Mouse (Mus musculus): ENCODE measurements around the gene Chrm2.

GRCm38 (mm10) chr6:36387612-36388400 is at the start of gene Chrm2:
- no peak for TF ChIP-seq POLR2A (IDR thresholded peaks at IDR 0.05; ENCODE audit: low read depth, low read length)
- TF ChIP-seq CTCF (IDR thresholded peaks at IDR 0.05; ENCODE audit: extremely low read depth, insufficient read length, insufficient replicate concordance, low read depth, low read length), result no peak
